Mouse (Mus musculus) kidney, postnatal 0 days (tissue): ENCODE results near the gene Lrrc45. TPM values are rescaled to one million over a fixed set of nuclear protein-coding genes. Genes with fewer than 3 reads are reported as not detected.
"Not testable (repeated sequence)": the region's sequence is repeated elsewhere in the genome, so short reads cannot be mapped to it uniquely, and the experiment has no call there.

Source experiments
- ATAC-seq: fragments of 200-750 bp; cut with Nextera tagmentation; replicated peaks from 2 replicates; pipeline ENCODE4 v1.8.0; 2017; ENCODE audit warnings: low read depth, moderate number of reproducible peaks, moderate TSS enrichment, moderate library complexity; ENCODE audit not compliant: low FRiP score
- DNase-seq: peaks from one replicate; pipeline ENCODE4 v3.0.0-alpha.2; 2016; ENCODE audit warnings: low spot score
- H3K27ac ChIP-seq: fragments of 300-500 bp; sonication (generic); 2 replicates; pipeline ENCODE4 v1.5.1; 2014; ENCODE audit warnings: mild to moderate bottlenecking
- H3K27me3 ChIP-seq: fragments of 300-500 bp; sonication (generic); 2 replicates; pipeline ENCODE4 v1.6.1; 2014; ENCODE audit warnings: low read length, mixed read lengths; ENCODE audit not compliant: insufficient read depth
- H3K36me3 ChIP-seq: fragments of 300-500 bp; sonication (generic); 2 replicates; pipeline ENCODE4 v1.6.1; 2014; ENCODE audit warnings: low read length, mixed read lengths; ENCODE audit not compliant: insufficient read depth
- H3K4me1 ChIP-seq: fragments of 300-500 bp; sonication (generic); replicated peaks from 2 replicates; pipeline ENCODE4 v1.6.1; 2014; ENCODE audit warnings: antibody characterized with exemption, low read length, mixed read lengths; ENCODE audit not compliant: insufficient read depth
- H3K4me2 ChIP-seq: fragments of 300-500 bp; sonication (generic); 2 replicates; pipeline ENCODE4 v1.6.1; 2014; ENCODE audit warnings: mild to moderate bottlenecking, low read length, moderate library complexity, mixed read lengths
- H3K4me3 ChIP-seq: fragments of 300-500 bp; sonication (generic); replicated peaks from 2 replicates; pipeline ENCODE4 v1.5.1; 2014; ENCODE audit warnings: low read depth, low read length
- H3K9ac ChIP-seq: fragments of 300-500 bp; sonication (generic); 2 replicates; pipeline ENCODE4 v1.6.1; 2014; ENCODE audit warnings: low read depth, low read length
- H3K9me3 ChIP-seq: fragments of 300-500 bp; sonication (generic); replicated peaks from 2 replicates; pipeline ENCODE4 v1.6.1; 2016; ENCODE audit warnings: low read length, inconsistent platforms, mixed read lengths
- CTCF ChIP-seq: IDR thresholded peaks from 2 replicates; pipeline ENCODE4 v1.5.1; 2016; ENCODE audit warnings: antibody characterized with exemption, low read depth, mild to moderate bottlenecking, moderate library complexity
- WGBS: fragments of 180-500 bp; shearing (Covaris S2); extraction: QIAGEN DNeasy Blood & Tissue Kit; methylation state at CpG from one replicate; pipeline ENCODE4 v1.1.7; 2014; 5-methylcytosine and 5-hydroxymethylcytosine counted together
- polyA plus RNA-seq: library from polyadenylated mRNA; unstranded; fragments of >200 nt; fragmentation: Nextera tagmentation; extraction: Ambion mirVana; gene quantifications from 2 replicates; pipeline ENCODE4 v1.2.1, GENCODE M21; 2015

The Lrrc45 gene
- polyA plus RNA-seq, 1 experiment from 2014 or later: 31.3 TPM

- no peaks in the 10 kb centered on the region for H3K27me3 ChIP-seq
- no peak overlapping the region for H3K4me3 ChIP-seq
- H3K9ac ChIP-seq: no peak overlapping the region
- DNase-seq: no peak
- 59% methylated on average over 14 of the region's 14 CpGs for WGBS
- H3K36me3 ChIP-seq: no peaks in the 10 kb centered on the region
- H3K4me2 ChIP-seq: no peak overlapping the region
- H3K9me3 ChIP-seq: no peaks in the 10 kb centered on the region
- no peak overlapping the region for H3K27ac ChIP-seq
- H3K4me1 ChIP-seq: no peaks in the 10 kb centered on the region
- TF ChIP-seq CTCF: no peak
- peak; percentile 55; the same call in 1 of the 2 replicates for ATAC-seq
Measured at GRCm38 (mm10) chr11:120761811-120762671, 48.3 kb downstream of the Lrrc45 start.

- DNase-seq, H3K27me3 ChIP-seq, H3K4me2 ChIP-seq, H3K9me3 ChIP-seq, H3K36me3 ChIP-seq, H3K27ac ChIP-seq, H3K4me3 ChIP-seq, H3K4me1 ChIP-seq, H3K9ac ChIP-seq: not testable (repeated sequence)
- ATAC-seq: peak; percentile 66
- WGBS: 18% methylated on average over 14 of the region's 14 CpGs
Measured at GRCm38 (mm10) chr11:120762672-120763041, 48.9 kb downstream of the Lrrc45 start, which contains the start of gene Hmga1b. Hmga1b (plus strand) TSS chr11:120762794.

- DNase-seq, H3K27me3 ChIP-seq, H3K9ac ChIP-seq, H3K36me3 ChIP-seq, H3K4me1 ChIP-seq, H3K4me3 ChIP-seq, H3K4me2 ChIP-seq, ATAC-seq, H3K9me3 ChIP-seq, H3K27ac ChIP-seq: not testable (repeated sequence)
- 29% methylated on average over 8 of the region's 23 CpGs for WGBS
Measured at GRCm38 (mm10) chr11:120763121-120763999, 49.6 kb downstream of the Lrrc45 start.

- not testable (repeated sequence) for H3K4me3 ChIP-seq, H3K9me3 ChIP-seq, ATAC-seq, H3K9ac ChIP-seq, H3K36me3 ChIP-seq, DNase-seq, H3K4me2 ChIP-seq, H3K4me1 ChIP-seq, H3K27ac ChIP-seq, H3K27me3 ChIP-seq
- 83% methylated on average over 3 of the region's 7 CpGs for WGBS
Measured at GRCm38 (mm10) chr11:120767023-120767422, 53.3 kb downstream of the Lrrc45 start.

GRCm38 (mm10) chr11:120768206-120768605, 54.5 kb downstream of the Lrrc45 start:
- no peak for TF ChIP-seq CTCF

More at GRCm38 (mm10) chr11:120768206-120768605, 54.5 kb downstream of the Lrrc45 start:
- no peak overlapping the region for H3K9ac ChIP-seq
- no peaks in the 10 kb centered on the region for H3K27me3 ChIP-seq
- ATAC-seq (no peak), DNase-seq (peak; percentile 60)
- WGBS: 54% methylated on average over 1 of the region's 1 CpGs
- no peaks in the 10 kb centered on the region for H3K4me1 ChIP-seq
- no peak overlapping the region for H3K27ac ChIP-seq
- H3K4me3 ChIP-seq: no peak overlapping the region
- H3K36me3 ChIP-seq: no peaks in the 10 kb centered on the region
- no peak overlapping the region for H3K4me2 ChIP-seq
- H3K9me3 ChIP-seq: no peaks in the 10 kb centered on the region

Other genes with a start within 250 kb of the Lrrc45 start
- gene Arl16, start 246.3 kb upstream of the Lrrc45 start, polyA plus RNA-seq: 32.7 and 35.1 TPM in 2 replicates
- 218 and 224 TPM in 2 replicates for gene Mrpl12, start 229.3 kb upstream of the Lrrc45 start, polyA plus RNA-seq
- 121 and 132 TPM in 2 replicates for gene Slc25a10, start 222.1 kb upstream of the Lrrc45 start, polyA plus RNA-seq
- gene Gcgr, start 183.2 kb upstream of the Lrrc45 start, polyA plus RNA-seq: 6.6 and 7.0 TPM in 2 replicates
- 218 and 227 TPM in 2 replicates for gene Mcrip1, start 164.2 kb upstream of the Lrrc45 start, polyA plus RNA-seq
- gene Ppp1r27, start 162.8 kb upstream of the Lrrc45 start, polyA plus RNA-seq: 0.30 TPM in 1 of 2 replicates, not detected in the other
- 635 and 676 TPM in 2 replicates for gene P4hb, start 140.7 kb upstream of the Lrrc45 start, polyA plus RNA-seq
- 444 and 506 TPM in 2 replicates for gene Arhgdia, start 132.3 kb upstream of the Lrrc45 start, polyA plus RNA-seq
- gene Alyref, start 115.6 kb upstream of the Lrrc45 start, polyA plus RNA-seq: 341 and 361 TPM in 2 replicates
- 159 and 168 TPM in 2 replicates for gene Anapc11, start 115.5 kb upstream of the Lrrc45 start, polyA plus RNA-seq
- gene Npb, start 105.4 kb upstream of the Lrrc45 start, polyA plus RNA-seq: 48.0 and 51.4 TPM in 2 replicates
- 116 and 118 TPM in 2 replicates for gene Pcyt2, start 96.0 kb upstream of the Lrrc45 start, polyA plus RNA-seq
- 38.8 and 41.6 TPM in 2 replicates for gene Sirt7, start 88.7 kb upstream of the Lrrc45 start, polyA plus RNA-seq
- 26.5 and 27.4 TPM in 2 replicates for gene Mafg, start 80.3 kb upstream of the Lrrc45 start, polyA plus RNA-seq
- gene Pycr1, start 70.2 kb upstream of the Lrrc45 start, polyA plus RNA-seq: 12.2 and 13.9 TPM in 2 replicates
- 0.24 and 0.28 TPM in 2 replicates for gene Myadml2, start 65.8 kb upstream of the Lrrc45 start, polyA plus RNA-seq
- gene Notum, start 52.8 kb upstream of the Lrrc45 start, polyA plus RNA-seq: 5.3 and 7.4 TPM in 2 replicates
- gene Aspscr1, start 41.0 kb upstream of the Lrrc45 start, polyA plus RNA-seq: 122 TPM in 2 replicates
- gene Cenpx, start 187 bp upstream of the Lrrc45 start, polyA plus RNA-seq: 160 and 174 TPM in 2 replicates
- 23.4 and 23.7 TPM in 2 replicates for gene Rac3, start 7.5 kb downstream of the Lrrc45 start, polyA plus RNA-seq
- gene Dcxr, start 13.4 kb downstream of the Lrrc45 start, polyA plus RNA-seq: 112 and 123 TPM in 2 replicates
- 1.8 and 3.6 TPM in 2 replicates for gene Cbr2, start 18.2 kb downstream of the Lrrc45 start, polyA plus RNA-seq
- gene Hmga1b, start 48.9 kb downstream of the Lrrc45 start, polyA plus RNA-seq: 2.6 and 4.5 TPM in 2 replicates
- gene Rfng, start 70.3 kb downstream of the Lrrc45 start, polyA plus RNA-seq: 32.4 and 32.6 TPM in 2 replicates
- 158 and 170 TPM in 2 replicates for gene Gps1, start 70.3 kb downstream of the Lrrc45 start, polyA plus RNA-seq
- gene Dus1l, start 82.5 kb downstream of the Lrrc45 start, polyA plus RNA-seq: 66.0 and 73.0 TPM in 2 replicates
- 19.8 and 19.9 TPM in 2 replicates for gene Fasn, start 110.6 kb downstream of the Lrrc45 start, polyA plus RNA-seq
- gene Ccdc57, start 218.9 kb downstream of the Lrrc45 start, polyA plus RNA-seq: 5.5 and 5.7 TPM in 2 replicates
- 10.0 and 10.2 TPM in 2 replicates for gene Slc16a3, start 234.6 kb downstream of the Lrrc45 start, polyA plus RNA-seq